Mouse (Mus musculus) activated CD4-positive, CD25-positive, alpha-beta regulatory T cell, adult 4 months (primary cell): Measurements from ENCODE around the gene Prrc2b. TPM values are rescaled to one million over a fixed set of nuclear protein-coding genes. Genes with fewer than 3 reads are reported as not detected.

Source experiments
- ATAC-seq: one replicate; pipeline ENCODE4 v1.8.0; 2017
- polyA plus RNA-seq, 2 experiments: library from polyadenylated mRNA; unstranded; fragments of 100-300 nt; shearing (Covaris generic); gene quantifications; one replicate each; pipeline ENCODE4 v1.2.1; 2017

Gene Prrc2b
- polyA plus RNA-seq = 10 to 100 TPM; 32.0 to 32.6 TPM

DNA sequence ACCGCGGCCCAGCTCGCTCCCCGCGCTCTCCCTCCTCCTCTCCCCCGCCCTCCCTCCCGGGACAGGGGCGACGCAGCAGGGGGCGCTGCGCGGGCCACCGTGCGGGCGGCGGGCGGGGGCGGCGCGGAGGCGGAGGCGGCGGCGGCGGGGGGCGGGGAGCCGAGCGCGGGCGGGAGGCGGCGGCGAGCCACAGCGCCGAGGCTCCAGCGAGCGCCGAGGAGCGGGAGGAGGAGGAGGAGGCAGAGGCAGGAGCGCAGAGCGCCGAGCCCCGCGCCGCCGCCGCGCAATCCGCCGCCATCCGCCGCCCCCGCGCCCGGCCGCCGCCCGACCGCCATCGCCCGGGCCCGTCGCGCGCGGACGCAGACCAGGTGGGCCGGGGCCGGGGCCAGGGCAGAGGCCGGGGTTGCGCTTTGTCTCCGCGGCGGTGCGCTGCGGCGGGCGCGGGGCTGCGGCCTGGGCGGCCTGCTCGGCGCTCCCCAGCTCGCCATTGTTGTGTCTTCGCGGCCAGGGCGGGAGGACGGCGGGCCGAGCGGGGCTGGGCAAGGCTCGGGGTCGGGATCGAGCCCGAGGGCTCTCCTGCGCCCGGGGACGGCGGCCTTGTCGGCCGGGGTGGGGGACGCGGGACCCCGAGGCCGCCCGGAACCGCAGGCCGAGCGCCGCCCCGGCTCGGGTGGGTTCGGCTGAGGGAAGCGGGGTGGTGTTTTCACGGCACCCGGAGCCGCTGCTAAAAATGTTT is at the start of gene Prrc2b:
TSS of gene Prrc2b (plus strand) at position 159 of the 736 bp plus-strand sequence.
- peak; percentile 14 for ATAC-seq

DNA sequence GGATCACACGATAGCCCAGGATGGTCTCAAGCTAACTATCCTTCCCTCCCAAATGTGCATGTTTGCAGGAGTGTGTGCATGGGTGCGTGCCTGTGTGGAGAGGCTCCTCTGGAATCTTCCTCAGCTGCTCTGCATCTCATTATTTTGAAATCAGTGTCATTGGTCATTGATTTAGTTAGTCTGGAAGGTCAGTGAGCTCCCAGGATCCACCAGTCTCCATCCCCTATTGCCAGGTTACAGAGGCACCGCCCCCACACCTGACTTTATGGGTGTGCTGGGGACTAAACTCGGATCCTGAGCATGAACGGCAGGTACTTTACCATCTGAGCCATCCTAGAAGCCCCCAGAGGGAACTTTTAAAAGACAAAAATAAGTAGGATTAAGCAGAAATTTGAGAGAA is 47.9 kb upstream of the Prrc2b start:
- ATAC-seq = no peak

DNA sequence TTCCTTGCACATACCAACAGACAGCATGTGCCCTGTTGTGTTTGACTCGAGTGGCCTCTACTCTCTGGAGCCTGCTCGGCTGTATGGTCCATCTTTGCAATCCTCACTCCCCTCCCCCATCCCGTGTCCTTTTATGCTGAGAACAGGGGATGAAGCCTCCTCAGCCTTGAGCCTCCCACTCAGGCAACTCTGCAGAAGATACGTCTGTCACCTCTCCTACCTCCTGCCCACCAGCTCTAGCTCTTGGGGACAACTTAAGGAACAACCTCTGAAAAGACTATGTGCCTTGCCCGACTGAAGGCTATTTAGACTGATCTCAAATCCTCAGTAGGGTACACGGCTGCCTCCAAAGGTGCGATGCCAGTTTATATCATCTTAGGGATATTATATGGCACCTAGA is 47.3 kb upstream of the Prrc2b start:
- no peak for ATAC-seq

DNA sequence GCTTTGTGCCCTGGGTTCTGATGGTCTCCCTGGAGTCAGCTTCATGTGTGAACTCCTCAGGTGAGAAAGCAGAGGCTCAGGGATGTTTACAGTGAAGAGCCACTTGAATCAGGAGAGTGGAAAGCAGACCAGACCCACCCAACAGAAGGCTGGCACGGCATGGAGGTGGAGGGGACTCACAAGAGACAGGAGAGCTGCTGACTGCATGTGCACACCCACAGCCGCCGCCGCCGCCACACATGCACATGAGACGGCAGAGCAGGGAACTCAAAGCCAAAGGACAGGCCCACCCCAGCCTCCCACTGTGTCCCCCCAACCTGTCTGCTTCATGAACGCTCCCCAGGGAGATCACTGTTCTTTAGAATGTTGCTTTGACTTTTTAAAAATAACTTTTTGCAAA is 46.8 kb upstream of the Prrc2b start:
- ATAC-seq = no peak

DNA sequence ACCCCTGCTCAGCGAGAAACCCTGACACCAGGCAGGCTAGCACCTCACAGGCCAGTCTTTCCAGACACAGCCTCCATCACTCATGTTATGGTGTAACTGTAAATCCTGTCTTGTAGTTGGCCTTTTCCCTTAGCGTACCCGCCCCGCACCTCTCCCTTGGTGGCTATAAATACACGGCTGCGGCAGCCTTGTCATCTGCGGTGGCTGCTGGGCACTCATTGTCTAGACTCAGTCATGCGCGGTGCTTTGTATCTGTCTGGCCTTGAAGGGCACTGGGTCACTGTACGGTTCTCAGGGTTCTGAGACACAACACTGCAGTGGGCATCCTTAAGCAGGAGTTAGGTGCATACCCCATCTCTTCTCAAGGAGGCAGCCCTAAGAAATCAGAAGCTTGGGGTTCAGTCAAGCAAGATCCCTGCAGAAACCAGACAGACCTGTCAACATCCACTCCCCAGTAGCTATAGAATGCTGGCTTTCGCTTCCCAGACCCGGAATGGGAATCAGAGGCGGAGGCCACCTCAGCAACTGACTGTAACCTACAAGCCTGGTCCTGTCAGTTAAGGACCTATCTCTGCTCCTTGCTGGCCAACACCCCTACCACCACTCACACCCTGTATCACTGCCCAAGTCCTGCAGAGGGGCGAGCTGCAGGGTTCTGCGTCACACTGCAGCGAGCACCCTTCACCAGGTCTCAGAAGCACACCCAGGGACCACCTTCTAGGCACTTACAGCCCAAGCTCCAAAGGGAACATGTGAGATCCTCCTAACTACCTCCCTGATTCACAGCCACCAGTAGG is 45.6 kb upstream of the Prrc2b start:
- no peak for ATAC-seq

DNA sequence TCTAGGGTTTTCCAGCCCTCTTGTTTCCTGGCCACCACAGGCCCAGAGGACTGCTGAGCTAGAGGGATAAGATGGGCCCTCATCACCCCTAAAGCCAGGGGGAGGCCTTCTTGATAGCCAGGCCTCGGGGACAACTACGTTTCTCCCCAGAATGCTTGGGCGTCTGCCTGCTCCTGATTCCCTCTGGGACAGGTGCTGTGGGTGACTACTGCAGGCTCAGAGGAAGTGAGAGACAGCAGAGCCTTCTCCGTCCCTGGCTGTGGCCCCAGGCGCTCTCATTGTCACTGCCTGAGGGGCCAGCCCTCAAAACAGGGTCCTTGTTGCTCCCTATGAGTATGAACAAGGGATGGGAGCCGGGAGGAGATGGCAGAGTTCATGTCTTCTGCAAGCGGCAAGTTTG is 45.0 kb upstream of the Prrc2b start:
- no peak for ATAC-seq

DNA sequence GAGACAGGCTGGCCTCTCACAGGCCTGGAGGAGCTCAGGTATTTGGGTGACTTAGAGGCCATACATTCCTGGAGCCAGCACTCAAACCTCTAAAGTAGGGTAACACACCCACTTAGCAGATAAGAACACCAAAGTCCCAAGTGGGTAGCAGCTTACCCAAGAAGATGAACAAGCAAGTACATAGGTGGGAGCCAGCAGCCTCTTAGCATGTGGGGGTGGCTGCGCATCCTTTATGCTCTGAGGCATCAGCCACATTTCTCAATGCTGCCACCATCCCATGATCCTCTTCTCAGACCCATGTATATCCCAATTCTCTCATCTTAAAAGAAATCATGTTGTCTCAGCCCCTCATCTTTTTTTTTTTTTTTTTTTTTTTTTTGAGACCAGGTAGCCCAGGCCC is 39.6 kb upstream of the Prrc2b start:
- no peak for ATAC-seq

DNA sequence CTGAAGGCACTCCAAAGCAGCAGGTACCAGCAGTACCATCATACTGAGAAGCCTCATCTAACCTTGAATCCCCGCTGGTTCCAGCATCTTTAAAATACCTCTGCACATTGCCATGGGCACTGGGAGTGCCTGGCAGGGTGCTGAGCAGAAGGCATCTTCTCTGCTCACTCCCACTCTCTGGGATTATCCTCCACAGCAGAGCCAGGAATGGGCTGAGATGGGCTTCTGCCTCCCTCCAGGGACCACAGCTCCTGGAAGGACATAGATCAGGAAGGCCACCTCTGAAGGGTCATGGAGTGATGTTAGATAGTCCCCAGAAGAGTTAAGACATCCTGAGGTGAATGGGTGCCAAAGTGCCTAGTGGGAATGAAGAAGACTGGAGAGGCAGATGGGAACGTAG is 38.3 kb upstream of the Prrc2b start:
- no peak for ATAC-seq

DNA sequence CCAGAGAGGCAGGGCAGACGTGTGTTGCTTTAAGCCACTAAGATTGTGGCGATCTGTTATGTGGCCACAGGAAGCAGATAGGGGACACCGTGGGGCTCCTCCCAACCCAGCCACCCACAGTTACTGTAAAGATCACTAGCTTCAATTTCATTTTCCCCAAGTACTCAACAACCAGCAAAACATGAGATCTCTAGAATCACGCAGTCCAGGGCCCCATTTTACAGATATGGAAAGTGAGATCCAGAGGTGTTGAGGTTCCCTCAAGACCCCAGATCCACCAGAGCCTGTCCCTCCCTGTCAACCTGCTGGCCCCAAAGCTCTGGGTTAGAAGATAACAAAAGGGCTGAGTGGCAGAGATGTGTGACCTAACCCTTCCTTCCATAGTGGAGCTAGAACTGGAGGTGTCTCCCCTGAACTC is 35.0 kb upstream of the Prrc2b start:
- no peak for ATAC-seq

DNA sequence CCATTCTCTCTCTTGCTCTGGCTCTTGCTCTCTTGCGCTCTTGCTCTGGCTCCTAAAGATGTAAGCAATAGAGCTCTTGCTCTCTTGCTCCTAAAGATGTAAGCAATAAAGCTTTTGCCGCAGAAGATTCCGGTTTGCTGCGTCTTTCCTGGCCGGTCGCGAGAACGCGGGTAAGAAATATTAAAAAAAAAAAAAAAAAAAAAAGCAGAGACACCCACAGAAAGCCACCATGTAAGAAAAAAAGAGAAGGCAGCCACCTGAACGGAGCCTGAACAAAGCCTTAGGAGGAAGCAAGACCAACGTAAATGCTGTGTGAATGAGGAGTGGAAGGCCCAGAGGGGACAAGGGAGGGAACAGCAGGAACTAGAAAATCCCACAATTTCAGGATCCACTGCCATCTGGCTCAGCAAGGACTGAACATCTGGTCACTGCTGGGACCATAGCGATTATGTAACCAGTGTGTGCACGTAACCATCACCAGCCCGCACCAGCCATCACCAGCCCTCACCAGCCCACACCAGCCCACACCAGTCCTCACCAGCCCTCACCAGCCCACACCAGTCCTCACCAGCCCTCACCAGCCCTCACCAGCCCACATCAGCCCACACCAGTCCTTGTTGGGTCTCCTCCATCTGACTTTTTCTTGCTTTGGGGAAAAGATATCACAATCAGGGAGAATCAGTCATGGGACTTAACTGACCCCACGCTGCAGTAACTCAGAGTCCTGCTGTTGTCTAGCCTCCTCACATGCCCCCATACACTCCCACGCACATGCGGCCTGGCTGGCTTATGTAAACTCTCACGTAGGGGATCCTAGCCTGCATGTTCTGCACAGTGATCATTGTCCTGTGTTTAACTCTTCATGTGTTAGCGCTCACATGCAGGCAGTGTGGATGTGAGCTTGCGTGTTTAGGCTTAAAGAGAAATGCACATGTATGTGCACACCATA is 30.8 kb upstream of the Prrc2b start:
- no peak for ATAC-seq

DNA sequence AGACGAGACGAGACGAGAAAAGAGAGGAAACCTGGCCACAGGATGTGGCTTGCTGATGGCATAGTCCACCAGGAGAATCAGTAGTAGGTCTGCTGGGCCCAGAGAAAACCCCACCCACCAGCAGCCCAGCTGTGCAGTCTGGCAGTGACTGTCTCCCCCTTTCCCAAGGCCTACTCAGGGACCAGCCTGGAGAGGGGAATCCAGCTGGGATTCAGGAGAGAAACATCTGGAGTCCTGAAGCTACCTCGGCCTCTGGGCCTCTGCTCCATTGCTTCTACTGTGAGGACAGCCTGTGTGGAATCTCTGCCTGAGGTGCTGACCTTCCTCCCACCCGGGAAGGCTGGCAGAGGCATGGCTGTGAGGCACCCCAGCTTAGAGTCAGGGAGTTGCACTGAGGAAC is 29.7 kb upstream of the Prrc2b start:
- peak; percentile 65 for ATAC-seq

DNA sequence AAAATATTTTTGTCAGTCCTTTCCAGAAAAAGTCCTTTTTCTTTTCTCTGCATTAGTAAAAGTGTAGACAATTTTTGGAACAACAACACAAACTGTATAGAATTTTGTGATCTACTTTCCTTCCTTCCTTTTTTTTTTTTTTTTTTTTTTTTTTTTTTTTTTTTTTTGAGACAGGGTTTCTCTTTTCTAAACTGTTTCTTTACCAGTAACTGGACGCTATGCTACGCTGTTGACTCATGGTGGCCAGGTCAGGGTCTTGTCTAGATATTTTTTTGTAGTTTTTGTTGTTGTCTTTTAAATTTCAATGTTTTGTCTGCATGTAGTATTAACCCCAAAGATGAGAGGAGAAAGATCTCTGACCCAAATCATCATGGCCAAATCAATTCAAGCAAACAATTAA is 29.1 kb upstream of the Prrc2b start:
- no peak for ATAC-seq

DNA sequence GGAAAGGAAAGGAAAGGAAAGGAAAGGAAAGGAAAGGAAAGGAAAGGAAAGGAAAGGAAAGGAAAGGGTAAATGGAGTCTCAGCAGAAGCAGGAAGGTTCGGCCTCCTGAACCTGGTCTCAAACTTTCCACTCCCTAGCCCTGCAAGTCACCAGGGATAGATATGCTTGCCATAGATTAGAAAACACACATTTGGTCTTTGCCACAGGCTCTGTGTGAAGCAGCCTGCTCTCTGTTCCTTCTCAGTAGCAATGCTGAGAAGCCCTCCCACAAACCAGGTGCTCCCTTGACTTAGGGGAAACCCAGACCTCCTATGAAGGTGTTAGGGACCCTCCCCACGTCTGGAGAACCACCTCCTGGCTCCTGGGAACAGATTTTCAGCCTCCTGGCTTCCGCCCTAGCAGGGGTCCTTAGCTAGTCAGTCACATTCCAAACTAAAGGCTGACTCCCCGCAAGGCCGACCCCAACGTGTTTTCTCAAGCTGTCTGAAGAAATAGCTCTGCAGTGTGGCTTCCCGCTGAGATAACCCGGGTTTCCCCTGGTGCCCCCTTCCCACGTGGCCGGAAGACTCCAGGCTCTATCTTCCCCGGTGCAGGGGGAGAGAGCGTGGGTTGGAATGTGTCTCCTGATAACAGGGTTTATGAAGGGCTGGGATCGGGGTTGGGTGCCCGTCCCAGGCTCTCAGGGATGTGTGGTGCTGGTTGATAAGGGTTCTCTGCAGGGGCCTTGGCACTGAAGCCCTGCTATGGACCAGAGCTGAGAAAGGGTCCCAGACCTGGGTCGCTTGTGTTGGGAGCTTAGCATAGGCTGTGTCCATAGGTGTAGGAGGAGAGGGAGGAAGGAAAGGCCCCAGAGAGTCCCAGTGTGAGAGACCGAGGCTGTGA is 23.0 kb upstream of the Prrc2b start:
- no peak for ATAC-seq

DNA sequence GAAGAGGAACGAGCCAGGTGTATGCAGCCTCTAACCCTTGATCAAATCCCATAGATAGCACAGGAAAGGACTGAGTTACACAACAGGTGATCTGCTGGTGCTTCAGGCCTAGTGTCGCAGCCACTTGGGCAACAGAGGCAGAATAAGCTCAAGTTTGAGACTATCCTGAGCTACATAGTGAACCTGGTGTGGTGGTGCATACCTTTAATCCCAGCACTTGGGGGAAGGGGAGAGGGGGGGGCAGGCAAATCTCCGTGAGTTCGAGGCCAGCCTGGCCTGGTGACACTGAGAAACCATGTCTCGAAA is 22.4 kb upstream of the Prrc2b start:
- ATAC-seq = no peak

DNA sequence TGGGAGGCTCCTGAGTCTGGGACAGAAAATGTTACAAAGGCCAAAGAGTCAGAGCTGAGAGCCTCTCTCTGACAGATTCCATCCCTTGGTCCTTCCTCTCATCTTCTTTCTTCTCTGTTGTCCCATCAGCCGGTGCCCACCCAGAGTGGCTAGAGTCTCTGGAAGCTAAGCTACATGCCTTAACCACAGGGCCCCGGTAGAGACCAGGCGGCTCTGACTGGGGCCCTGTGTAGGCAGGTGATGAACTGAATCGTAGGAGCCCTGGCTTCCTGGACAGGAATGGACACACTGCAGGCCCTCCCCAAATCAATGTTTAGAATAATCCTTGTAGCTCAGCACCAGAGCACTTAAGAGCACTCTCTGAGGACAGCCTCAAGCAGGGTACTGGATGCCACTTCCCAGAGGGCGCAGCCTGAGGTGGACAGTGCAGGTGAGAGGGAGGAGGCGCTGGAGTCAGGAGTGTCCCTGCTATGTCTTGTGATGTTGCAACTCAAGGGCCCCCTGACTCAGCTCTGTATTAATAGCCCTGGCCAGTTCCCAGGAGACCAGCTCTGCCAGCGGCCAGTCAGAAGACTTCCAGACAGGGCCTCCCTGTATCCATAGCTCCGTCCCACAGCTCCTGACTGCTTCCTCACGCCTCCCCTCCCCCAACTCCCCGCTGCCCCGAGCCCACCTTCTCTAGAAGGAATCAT is 21.4 kb upstream of the Prrc2b start:
- no peak for ATAC-seq

DNA sequence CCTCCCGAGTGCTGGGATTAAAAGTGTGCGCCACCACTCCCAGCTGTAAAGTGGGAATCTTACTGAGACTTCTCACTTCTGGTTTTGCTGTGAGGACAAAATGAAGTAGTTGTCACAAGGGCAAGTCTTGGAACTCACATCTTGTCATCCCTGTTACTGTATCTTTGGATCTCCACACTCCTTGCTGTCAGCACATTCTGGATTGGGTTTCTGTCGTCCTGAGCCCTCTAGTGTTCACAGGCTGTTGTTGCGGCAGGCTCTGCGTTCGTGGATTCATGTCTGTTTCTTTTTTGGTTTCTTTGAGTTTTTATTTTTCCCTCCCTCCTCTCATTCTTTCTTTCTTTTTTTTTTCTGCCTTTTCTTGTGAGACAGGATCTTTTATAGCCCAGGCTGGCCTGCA is 20.4 kb upstream of the Prrc2b start:
- ATAC-seq = no peak

DNA sequence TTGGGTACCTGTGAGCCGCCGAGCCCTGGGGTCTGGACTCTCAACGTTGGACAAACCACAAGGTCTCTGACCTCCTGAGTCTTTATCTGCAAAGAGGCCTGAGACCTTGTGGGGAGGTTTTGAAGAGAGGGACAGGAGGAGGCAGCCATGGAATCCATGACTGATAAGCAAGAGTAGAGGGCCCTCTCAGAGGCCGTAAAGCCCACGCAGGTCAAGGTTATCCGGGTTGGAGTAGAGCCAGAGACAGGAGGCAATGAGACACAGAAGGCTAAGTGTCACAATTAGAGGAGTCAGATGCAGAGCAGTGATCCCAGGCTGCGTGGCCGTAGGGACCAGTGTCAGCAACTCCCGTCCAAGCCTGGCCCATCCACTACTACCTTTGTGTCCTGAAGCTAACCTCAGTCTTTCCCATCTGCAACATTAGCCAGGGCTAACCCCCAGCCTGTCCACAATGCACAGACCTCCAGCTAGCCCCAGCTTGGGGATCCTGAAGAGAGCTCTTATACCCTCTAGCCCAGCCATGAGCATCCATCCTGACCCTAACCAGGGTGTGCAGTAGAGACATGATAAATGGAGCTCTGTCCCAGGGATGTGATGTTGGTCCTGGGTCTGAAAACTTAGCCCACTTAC is 19.6 kb upstream of the Prrc2b start:
- no peak for ATAC-seq

DNA sequence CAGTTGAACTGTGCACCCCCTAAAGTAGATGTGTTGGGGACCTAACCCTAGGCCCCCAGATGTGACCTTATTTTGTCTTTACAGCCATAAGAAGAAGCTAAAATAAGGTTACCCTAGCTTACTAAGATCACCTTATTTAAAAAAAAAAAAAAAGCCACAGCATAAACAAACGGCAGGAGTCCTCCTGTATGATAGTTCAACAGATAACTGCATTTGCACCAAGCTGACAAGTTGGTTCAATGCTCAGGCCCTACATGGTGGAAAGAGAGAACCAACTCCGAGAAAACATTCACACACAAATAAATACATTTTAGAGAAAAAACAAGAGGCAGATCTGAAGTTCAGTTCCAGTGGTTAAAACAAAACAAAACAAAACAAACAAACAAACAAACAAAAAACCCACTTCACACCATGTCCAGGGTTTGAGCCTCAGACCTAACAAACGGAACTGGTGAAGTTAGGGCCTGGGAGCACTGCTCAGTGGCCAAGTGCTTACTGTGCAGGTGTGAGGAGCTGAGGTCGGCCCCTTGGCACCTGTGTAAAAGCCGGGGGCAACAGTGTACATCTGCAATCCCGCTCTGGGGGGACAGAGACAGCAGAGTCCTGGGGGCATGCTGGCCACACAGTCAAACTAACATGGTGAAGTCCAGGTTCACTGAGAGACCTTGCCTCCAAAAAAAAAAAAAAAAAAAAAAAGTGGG is 18.9 kb upstream of the Prrc2b start:
- ATAC-seq = no peak

DNA sequence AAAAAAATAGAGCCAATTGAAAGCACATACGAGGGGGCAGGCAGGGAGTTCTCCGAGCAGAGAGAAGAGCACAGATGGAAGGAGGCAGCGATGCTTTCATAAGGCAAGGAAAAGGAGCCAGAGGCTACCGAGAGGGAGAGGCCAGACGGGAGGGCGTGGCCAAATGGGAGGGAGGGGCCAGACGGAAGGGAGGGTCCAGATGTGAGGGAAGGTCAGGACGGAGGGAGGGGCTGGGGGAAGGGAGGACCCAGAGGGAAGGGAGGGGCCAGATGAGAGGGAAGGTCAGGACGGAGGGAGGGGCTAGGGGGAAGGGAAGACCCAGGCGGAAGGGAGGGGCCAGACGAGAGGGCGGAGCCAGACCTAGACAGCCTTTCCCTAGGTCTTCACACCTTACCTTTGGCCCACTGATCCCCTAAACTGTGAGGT is 18.3 kb upstream of the Prrc2b start:
- no peak for ATAC-seq

DNA sequence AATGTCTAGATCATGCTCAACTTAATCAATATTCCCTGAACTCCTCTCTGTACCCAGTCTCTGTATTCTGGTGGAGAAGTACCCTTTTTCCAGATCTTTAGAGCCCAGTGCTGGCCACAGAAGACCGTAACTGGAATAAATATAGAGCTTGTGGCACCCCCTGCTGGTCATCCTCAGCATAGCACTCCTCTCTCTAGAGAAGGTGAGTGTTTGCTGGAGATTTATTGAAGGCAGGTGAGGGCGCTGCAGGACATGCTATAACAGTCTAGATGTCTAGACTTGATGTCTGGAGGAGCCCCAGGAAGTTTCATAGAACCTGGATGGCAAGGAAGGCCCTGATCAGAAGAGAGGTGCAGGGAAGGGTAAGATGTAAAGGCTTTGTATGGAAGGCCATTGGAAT is 16.8 kb upstream of the Prrc2b start:
- peak; percentile 44 for ATAC-seq
